Mouse (Mus musculus) E14TG2a.4 (cell line): ENCODE results near the gene Vat1.

Experiments
- H3K27me3 ChIP-seq: 2 replicates; pipeline ENCODE4 v1.6.1; 2014; ENCODE audit warnings: low read length, control low read depth; ENCODE audit not compliant: insufficient read depth
- H3K36me3 ChIP-seq: 2 replicates; pipeline ENCODE4 v1.6.1; 2014; ENCODE audit warnings: low read length, control low read depth; ENCODE audit not compliant: insufficient read depth
- H3K4me1 ChIP-seq: replicated peaks from 2 replicates; pipeline ENCODE4 v1.6.1; 2014; ENCODE audit warnings: low read depth, low read length, control low read depth
- H3K4me3 ChIP-seq: replicated peaks from 2 replicates; pipeline ENCODE4 v1.5.1; 2014; ENCODE audit warnings: mild to moderate bottlenecking, low read length
- H3K9me3 ChIP-seq: 2 replicates; pipeline ENCODE4 v1.6.1; 2014; ENCODE audit warnings: low read length, control low read depth
- CTCF ChIP-seq: conservative IDR thresholded peaks from 2 replicates; pipeline ENCODE4 v1.5.1; 2014; ENCODE audit warnings: low read length
- NANOG ChIP-seq: IDR thresholded peaks from 2 replicates; pipeline ENCODE4 v1.6.1; 2014; ENCODE audit warnings: borderline replicate concordance, low read length, mixed read lengths
- POU5F1 ChIP-seq: IDR thresholded peaks from 2 replicates; pipeline ENCODE4 v1.6.1; 2014; ENCODE audit warnings: low read length, borderline replicate concordance

Vat1 gene

GRCm38 (mm10) chr11:101419610-101420009, 46.4 kb downstream of the Vat1 start:
- peaks cover 9% of the 10 kb centered on the region; the same call in 1 of the 2 replicates for H3K36me3 ChIP-seq
- peaks cover 54% of the 10 kb centered on the region for H3K4me1 ChIP-seq
- H3K9me3 ChIP-seq = no peaks in the 10 kb centered on the region
- TF ChIP-seq NANOG = no peak
- TF ChIP-seq POU5F1 = no peak
- TF ChIP-seq CTCF = no peak; the same call in 1 of the 2 replicates
- no peaks in the 10 kb centered on the region for H3K27me3 ChIP-seq
- H3K4me3 ChIP-seq = no peak overlapping the region

- Histone ChIP-seq H3K27me3 (no peaks in the 10 kb centered on the region), H3K36me3 (peaks cover 12% of the 10 kb centered on the region), H3K4me3 (no peak overlapping the region), H3K4me1 (peaks cover 48% of the 10 kb centered on the region), H3K9me3 (no peaks in the 10 kb centered on the region)
- TF ChIP-seq POU5F1 = no peak
- TF ChIP-seq CTCF = no peak
- TF ChIP-seq NANOG = no peak
Observed at GRCm38 (mm10) chr11:101418991-101419390, 47.0 kb downstream of the Vat1 start.

- Histone ChIP-seq H3K27me3 (no peaks in the 10 kb centered on the region), H3K36me3 (peaks cover 29% of the 10 kb centered on the region), H3K4me1 (peaks cover 41% of the 10 kb centered on the region), H3K4me3 (peak within 1 kb of the TSS; percentile 93), H3K9me3 (no peaks in the 10 kb centered on the region)
- TF ChIP-seq POU5F1 (no peak), CTCF (no peak), NANOG (no peak)
Observed at GRCm38 (mm10) chr11:101417101-101417855, 48.8 kb downstream of the Vat1 start, which contains the start of gene Aarsd1. Gene Aarsd1, minus strand, starts transcription at chr11:101417615.

- Histone ChIP-seq H3K36me3 (peaks cover 37% of the 10 kb centered on the region), H3K27me3 (no peaks in the 10 kb centered on the region), H3K4me1 (peaks cover 44% of the 10 kb centered on the region), H3K9me3 (no peaks in the 10 kb centered on the region), H3K4me3 (peak overlapping the region; percentile 93)
- TF ChIP-seq NANOG (no peak), POU5F1 (no peak), CTCF (no peak)
Observed at GRCm38 (mm10) chr11:101416433-101417100, 49.5 kb downstream of the Vat1 start.

GRCm38 (mm10) chr11:101415306-101415705, 50.7 kb downstream of the Vat1 start:
- H3K27me3 ChIP-seq = no peaks in the 10 kb centered on the region
- H3K4me3 ChIP-seq = no peak overlapping the region
- H3K4me1 ChIP-seq = peaks cover 57% of the 10 kb centered on the region
- no peaks in the 10 kb centered on the region for H3K9me3 ChIP-seq
- TF ChIP-seq POU5F1 = no peak
- no peak for TF ChIP-seq NANOG
- no peak for TF ChIP-seq CTCF
- H3K36me3 ChIP-seq = peaks cover 49% of the 10 kb centered on the region
